Mouse (Mus musculus): ENCODE results near the gene Galnt7. TPM values are rescaled to one million over a fixed set of nuclear protein-coding genes. Genes with fewer than 3 reads are reported as not detected.

The Galnt7 gene
- polyA plus RNA-seq, 1 experiment from 2014 or later, result 12.1 TPM

DNA sequence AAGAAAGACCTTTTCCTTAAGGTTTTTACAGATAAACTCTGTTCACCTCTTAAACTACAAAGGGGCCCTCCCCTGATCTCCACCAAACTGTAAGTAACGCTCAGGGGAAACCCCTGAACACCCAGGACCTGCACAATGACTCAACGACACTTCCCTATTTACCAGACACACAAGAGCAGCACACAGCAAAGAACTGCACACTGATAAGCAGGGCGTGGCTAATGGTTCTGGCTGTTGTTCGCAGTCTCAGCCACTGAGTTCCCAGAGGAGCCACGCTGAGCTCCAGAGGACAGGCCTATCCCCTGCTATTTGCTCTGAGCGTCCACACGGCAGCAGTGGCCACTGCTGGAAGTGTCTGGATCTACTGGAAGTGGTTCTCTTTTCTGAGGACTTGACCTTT lies 76.6 kb downstream of the Galnt7 start:
- Histone ChIP-seq H3K4me3 (no peak overlapping the region), H3K9ac (no peak overlapping the region), H3K27me3 (no peaks in the 10 kb centered on the region), H3K9me3 (no peaks in the 10 kb centered on the region), H3K4me2 (no peak overlapping the region), H3K27ac (no peak overlapping the region), H3K36me3 (no peaks in the 10 kb centered on the region), H3K4me1 (0 out of 2 replicates have a peak, but pooled peaks cover 14% of the 10 kb centered on the region)
- ATAC-seq (ENCODE audit: borderline replicate concordance, extremely low read depth, low FRiP score, low TSS enrichment), result peak; percentile 65; the same call in 1 of the 2 replicates
- WGBS, result 31% methylated on average over 7 of the region's 7 CpGs

DNA sequence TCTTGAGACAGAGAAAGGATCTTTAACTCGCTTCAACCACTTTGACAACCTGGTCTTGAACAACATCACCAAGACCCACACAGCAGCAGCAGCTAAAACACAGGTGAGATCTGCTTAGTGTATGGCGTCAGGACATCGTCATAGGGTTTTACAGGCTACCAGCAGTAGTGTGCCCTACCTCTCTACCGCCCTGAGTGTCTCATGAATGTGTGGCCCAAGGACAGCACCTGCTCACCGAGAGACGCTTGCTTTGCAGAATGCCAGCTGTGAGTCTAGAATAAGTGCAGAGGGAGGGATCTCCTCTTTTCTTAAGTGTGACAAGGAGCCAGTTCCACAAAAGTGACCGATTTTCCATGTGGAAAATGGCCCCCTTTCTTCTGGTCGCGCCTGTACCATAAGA lies 77.5 kb downstream of the Galnt7 start:
- no peak for ATAC-seq (ENCODE audit: borderline replicate concordance, extremely low read depth, low FRiP score, low TSS enrichment)
- H3K9ac ChIP-seq, result no peak overlapping the region
- 0 out of 2 replicates have a peak, but pooled peaks cover 14% of the 10 kb centered on the region for H3K4me1 ChIP-seq
- H3K27ac ChIP-seq, result no peak overlapping the region
- H3K27me3 ChIP-seq, result no peaks in the 10 kb centered on the region
- no peaks in the 10 kb centered on the region for H3K36me3 ChIP-seq
- no peaks in the 10 kb centered on the region for H3K9me3 ChIP-seq
- H3K4me3 ChIP-seq, result no peak overlapping the region
- no peak overlapping the region for H3K4me2 ChIP-seq
- 93% methylated on average over 9 of the region's 9 CpGs for WGBS

DNA sequence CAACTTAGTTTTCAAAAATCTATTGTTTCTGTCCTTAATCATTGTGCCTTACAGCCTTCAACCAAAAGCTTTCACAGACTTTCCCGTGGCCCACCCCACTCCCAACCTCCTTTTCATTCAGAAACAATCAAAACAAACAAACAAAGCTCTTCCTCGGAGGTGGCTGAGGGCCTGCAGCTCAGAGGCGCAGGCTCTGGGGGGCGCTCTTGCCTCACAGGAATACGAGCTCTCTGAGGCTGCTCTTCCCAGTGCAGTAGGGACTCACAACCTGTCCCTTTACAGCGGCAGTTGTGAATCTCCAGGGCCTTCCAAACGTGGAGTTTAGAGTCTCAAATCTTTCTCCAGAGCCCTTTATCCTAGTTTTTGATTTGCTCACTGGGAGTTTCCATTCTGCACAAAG lies 78.4 kb downstream of the Galnt7 start:
- no peaks in the 10 kb centered on the region for H3K9me3 ChIP-seq
- H3K27me3 ChIP-seq, result no peaks in the 10 kb centered on the region
- ATAC-seq (ENCODE audit: borderline replicate concordance, extremely low read depth, low FRiP score, low TSS enrichment), result no peak
- H3K4me3 ChIP-seq, result no peak overlapping the region
- no peak overlapping the region for H3K9ac ChIP-seq
- H3K36me3 ChIP-seq, result no peaks in the 10 kb centered on the region
- H3K27ac ChIP-seq, result no peak overlapping the region
- 15% methylated on average over 7 of the region's 7 CpGs for WGBS
- 0 out of 2 replicates have a peak, but pooled peaks cover 17% of the 10 kb centered on the region for H3K4me1 ChIP-seq
- H3K4me2 ChIP-seq, result no peak overlapping the region

DNA sequence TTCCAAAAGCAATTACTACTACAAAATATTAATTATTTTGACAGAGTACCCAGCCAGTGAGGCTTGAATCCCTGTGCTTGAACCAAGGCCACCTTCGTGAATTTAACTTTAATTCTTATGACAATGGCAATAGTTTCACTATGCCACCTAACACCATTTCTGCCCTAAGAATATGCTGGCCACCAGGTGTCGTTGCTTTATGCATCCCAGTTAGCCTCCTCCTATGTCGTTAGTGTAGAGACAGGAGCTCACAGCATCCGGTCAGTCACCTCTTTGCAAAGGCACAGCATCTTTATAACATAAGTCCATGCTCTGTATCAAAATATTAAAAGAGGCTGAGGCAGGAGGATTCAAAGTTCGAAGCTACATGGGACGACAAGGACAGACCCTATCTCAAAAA lies 79.0 kb downstream of the Galnt7 start:
- Histone ChIP-seq H3K9me3 (no peaks in the 10 kb centered on the region), H3K9ac (no peak overlapping the region), H3K4me3 (no peak overlapping the region), H3K27ac (no peak overlapping the region), H3K27me3 (no peaks in the 10 kb centered on the region), H3K4me2 (no peak overlapping the region), H3K4me1 (0 out of 2 replicates have a peak, but pooled peaks cover 17% of the 10 kb centered on the region), H3K36me3 (no peaks in the 10 kb centered on the region)
- ATAC-seq (ENCODE audit: borderline replicate concordance, extremely low read depth, low FRiP score, low TSS enrichment), result no peak
- 79% methylated on average over 6 of the region's 6 CpGs for WGBS

DNA sequence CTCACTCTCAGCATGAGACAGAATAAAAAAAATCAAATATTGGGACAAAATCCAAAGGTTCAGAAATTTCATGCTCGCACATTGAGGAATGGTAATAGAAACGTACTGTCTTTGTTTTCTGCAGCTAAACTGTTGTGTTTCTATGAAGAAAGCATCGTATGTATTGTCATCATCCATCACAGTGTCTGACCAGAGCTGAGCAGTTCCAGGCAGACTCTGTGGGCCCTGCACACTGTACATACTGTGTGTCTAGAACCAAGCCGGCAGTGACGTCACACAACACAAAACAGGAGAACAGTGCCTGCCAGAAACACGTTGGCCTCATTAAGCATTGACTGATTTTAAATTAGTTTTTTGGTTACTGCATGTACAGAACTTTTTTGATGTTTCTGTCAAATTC lies 82.9 kb downstream of the Galnt7 start:
- H3K4me1 ChIP-seq, result 0 out of 2 replicates have a peak, but pooled peaks cover 9% of the 10 kb centered on the region
- ATAC-seq (ENCODE audit: borderline replicate concordance, extremely low read depth, low FRiP score, low TSS enrichment), result no peak
- H3K9me3 ChIP-seq, result no peaks in the 10 kb centered on the region
- no peak overlapping the region for H3K4me2 ChIP-seq
- WGBS, result 54% methylated on average over 6 of the region's 6 CpGs
- H3K4me3 ChIP-seq, result no peak overlapping the region
- H3K27ac ChIP-seq, result no peak overlapping the region
- H3K27me3 ChIP-seq, result no peaks in the 10 kb centered on the region
- no peak overlapping the region for H3K9ac ChIP-seq
- no peaks in the 10 kb centered on the region for H3K36me3 ChIP-seq

- Histone ChIP-seq H3K4me2 (no peak overlapping the region), H3K9me3 (no peaks in the 10 kb centered on the region), H3K27ac (no peak overlapping the region), H3K27me3 (no peaks in the 10 kb centered on the region), H3K4me3 (no peak overlapping the region), H3K36me3 (no peaks in the 10 kb centered on the region), H3K9ac (no peak overlapping the region), H3K4me1 (0 out of 2 replicates have a peak, but pooled peaks cover 9% of the 10 kb centered on the region)
- WGBS, result 40% methylated on average over 11 of the region's 11 CpGs
- no peak for ATAC-seq (ENCODE audit: borderline replicate concordance, extremely low read depth, low FRiP score, low TSS enrichment)
Observed at GRCm38 (mm10) chr8:57569400-57569795, 83.4 kb downstream of the Galnt7 start.

DNA sequence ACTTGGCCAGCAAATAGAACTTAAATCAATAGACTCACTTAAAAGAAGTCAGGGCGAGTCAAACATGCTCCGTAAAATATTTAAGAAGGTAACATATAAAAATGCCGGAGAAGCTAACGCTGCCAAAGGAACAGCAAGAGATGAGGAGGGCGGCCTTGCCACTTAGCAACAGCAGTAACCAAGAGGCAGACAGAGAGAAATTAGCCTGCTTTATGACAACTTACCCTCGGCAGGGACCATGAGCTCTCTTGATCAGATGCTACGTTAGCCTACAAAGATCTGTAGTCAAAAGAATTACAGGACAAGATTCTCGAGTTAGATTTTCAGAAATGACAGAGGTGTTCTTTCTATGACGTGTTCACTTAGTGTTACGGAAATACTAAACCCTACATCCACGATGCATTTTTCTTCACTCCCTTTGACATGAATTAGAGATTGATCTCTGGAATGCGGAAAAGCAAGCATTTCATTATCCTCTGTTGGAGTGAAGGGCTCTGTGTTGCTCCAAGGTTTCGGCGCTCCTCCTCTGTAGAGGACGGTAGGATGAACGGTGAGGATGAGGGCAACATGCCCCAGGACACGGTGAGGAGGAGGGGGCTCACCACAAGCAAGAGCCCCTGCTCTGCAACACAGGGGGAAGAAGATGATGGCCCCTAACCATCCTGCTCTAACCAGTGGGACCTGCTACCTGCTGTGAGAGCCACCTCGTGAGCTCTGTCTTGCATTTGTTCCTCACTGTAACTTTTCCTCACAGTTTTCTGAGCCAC lies 84.0 kb downstream of the Galnt7 start:
- peaks cover 10% of the 10 kb centered on the region; the same call in 1 of the 2 replicates for H3K4me1 ChIP-seq
- WGBS, result 80% methylated on average over 18 of the region's 18 CpGs
- H3K4me3 ChIP-seq, result no peak overlapping the region
- H3K9me3 ChIP-seq, result no peaks in the 10 kb centered on the region
- H3K36me3 ChIP-seq, result no peaks in the 10 kb centered on the region
- no peak overlapping the region for H3K4me2 ChIP-seq
- no peaks in the 10 kb centered on the region for H3K27me3 ChIP-seq
- ATAC-seq (ENCODE audit: borderline replicate concordance, extremely low read depth, low FRiP score, low TSS enrichment), result no peak
- no peak overlapping the region for H3K9ac ChIP-seq
- H3K27ac ChIP-seq, result no peak overlapping the region

DNA sequence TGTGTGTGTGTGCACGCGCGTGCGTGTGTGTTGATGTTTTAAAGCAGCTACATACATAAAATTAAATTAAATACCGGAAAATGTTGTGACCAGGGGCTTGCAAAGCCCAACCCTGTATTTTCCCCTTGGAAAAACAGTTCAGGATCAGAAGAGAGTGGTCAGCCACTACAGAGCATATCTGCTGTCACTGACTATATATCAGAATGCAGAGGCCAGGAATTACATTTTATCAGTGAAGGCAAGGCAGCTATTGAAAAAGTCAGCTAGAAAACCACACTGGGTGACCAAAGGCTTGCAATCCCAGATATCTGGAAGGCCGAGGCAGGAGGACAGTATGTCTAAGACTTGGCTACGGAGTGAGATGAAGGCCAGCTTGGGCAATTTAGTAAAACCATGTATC lies 84.8 kb downstream of the Galnt7 start:
- Histone ChIP-seq H3K27ac (no peak overlapping the region), H3K9me3 (no peaks in the 10 kb centered on the region), H3K4me2 (no peak overlapping the region), H3K9ac (no peak overlapping the region), H3K4me1 (peaks cover 18% of the 10 kb centered on the region; the same call in 1 of the 2 replicates), H3K4me3 (no peak overlapping the region), H3K27me3 (no peaks in the 10 kb centered on the region), H3K36me3 (no peaks in the 10 kb centered on the region)
- no peak for ATAC-seq (ENCODE audit: borderline replicate concordance, extremely low read depth, low FRiP score, low TSS enrichment)
- 86% methylated on average over 7 of the region's 7 CpGs for WGBS

DNA sequence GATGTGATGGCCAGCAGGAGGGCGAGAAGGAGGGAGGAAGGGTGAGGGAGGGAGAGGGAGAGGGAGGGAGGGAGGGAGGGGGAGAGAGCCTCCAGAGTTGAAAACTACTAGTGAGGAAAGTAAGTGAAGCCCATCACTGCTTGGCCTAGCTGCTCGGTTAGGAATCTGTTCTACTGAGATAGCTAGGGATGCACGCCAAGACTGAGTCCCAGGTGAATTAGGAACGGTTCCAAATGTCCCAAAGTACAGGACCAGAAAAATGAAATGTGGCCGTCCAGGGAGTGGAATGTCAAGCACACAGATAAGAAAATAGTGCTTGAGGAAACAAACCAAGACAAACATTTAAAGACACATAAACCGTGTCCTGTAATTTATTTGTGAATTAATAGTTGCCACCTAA lies 87.8 kb downstream of the Galnt7 start:
- 53% methylated on average over 6 of the region's 6 CpGs for WGBS
- Histone ChIP-seq H3K36me3 (no peaks in the 10 kb centered on the region), H3K4me3 (no peak overlapping the region), H3K4me2 (no peak overlapping the region), H3K27me3 (no peaks in the 10 kb centered on the region), H3K9me3 (no peaks in the 10 kb centered on the region), H3K9ac (no peak overlapping the region), H3K4me1 (peaks cover 13% of the 10 kb centered on the region; the same call in 1 of the 2 replicates), H3K27ac (no peak overlapping the region)
- ATAC-seq (ENCODE audit: borderline replicate concordance, extremely low read depth, low FRiP score, low TSS enrichment), result no peak

GRCm38 (mm10) chr8:57563726-57564125 lies 89.1 kb downstream of the Galnt7 start:
- Histone ChIP-seq H3K4me1 (peaks cover 10% of the 10 kb centered on the region; the same call in 1 of the 2 replicates), H3K27ac (no peak overlapping the region), H3K27me3 (no peaks in the 10 kb centered on the region), H3K9me3 (no peaks in the 10 kb centered on the region), H3K9ac (no peak overlapping the region), H3K36me3 (no peaks in the 10 kb centered on the region), H3K4me2 (no peak overlapping the region), H3K4me3 (no peak overlapping the region)
- no peak for ATAC-seq (ENCODE audit: borderline replicate concordance, extremely low read depth, low FRiP score, low TSS enrichment)
- WGBS, result 83% methylated on average over 15 of the region's 15 CpGs

DNA sequence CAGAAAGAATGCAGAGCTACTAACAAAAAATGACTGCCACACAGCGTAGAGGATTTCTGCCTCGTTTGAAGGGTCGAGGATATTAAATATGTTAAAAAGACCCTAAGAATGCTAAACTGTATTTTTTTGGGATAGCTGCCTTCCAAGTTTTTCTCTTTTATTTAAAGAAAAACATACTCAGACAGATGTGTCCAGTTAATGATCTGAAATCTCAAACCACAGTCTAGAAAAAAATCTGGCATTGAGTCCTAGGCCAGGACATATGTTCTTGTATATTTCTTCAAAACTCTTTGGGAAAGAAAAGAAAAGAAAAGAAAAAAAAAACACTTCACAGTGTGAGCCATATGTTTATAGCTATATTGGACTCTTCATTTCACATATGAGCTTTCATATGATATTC lies 90.1 kb downstream of the Galnt7 start:
- Histone ChIP-seq H3K4me1 (peaks cover 10% of the 10 kb centered on the region; the same call in 1 of the 2 replicates), H3K9ac (no peak overlapping the region), H3K4me2 (no peak overlapping the region), H3K36me3 (no peaks in the 10 kb centered on the region), H3K27me3 (no peaks in the 10 kb centered on the region), H3K27ac (no peak overlapping the region), H3K4me3 (no peak overlapping the region), H3K9me3 (no peaks in the 10 kb centered on the region)
- WGBS, result 61% methylated on average over 3 of the region's 3 CpGs
- ATAC-seq (ENCODE audit: borderline replicate concordance, extremely low read depth, low FRiP score, low TSS enrichment), result no peak

DNA sequence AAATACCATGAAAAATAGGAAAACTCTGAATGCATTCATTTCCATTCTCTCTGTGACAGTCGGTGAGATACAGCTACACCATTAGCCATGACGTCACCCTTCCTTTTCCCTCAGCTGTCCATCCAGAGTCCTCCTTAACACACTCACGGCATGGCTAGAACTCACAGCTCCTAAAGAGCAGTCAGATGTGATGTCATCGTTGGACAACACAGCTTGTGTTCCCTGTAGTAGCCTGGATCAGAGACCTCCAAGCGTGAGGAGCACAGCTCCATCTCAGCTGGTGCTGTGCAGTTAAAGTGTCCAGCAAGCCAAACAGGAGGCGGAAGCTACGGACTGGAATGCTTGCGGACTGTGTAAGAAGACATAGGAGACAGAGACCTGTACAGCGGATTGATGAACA lies 91.9 kb downstream of the Galnt7 start:
- no peak overlapping the region for H3K4me3 ChIP-seq
- H3K36me3 ChIP-seq, result no peaks in the 10 kb centered on the region
- H3K4me1 ChIP-seq, result peaks cover 10% of the 10 kb centered on the region; the same call in 1 of the 2 replicates
- no peak overlapping the region for H3K27ac ChIP-seq
- no peaks in the 10 kb centered on the region for H3K27me3 ChIP-seq
- no peak overlapping the region for H3K9ac ChIP-seq
- H3K9me3 ChIP-seq, result no peaks in the 10 kb centered on the region
- ATAC-seq (ENCODE audit: borderline replicate concordance, extremely low read depth, low FRiP score, low TSS enrichment), result no peak
- no peak overlapping the region for H3K4me2 ChIP-seq
- WGBS, result 81% methylated on average over 9 of the region's 9 CpGs

All from lung, embryonic 15.5 days (tissue).